Mouse (Mus musculus): ENCODE data around the gene Topors.

Gene Topors

GRCm38 (mm10) chr4:40264321-40264720 is 5.3 kb downstream of the Topors start:
- in situ Hi-C loops (cut with MboI; ENCODE audit: low pct_unique_long_range_greater_than_20kb in 1 of 2, low sequenced_read_pairs in 2 of 2, unreplicated experiment in 1 of 2): no loop called here

GRCm38 (mm10) chr4:40254385-40255103 is 15.1 kb downstream of the Topors start:
- in situ Hi-C loops (cut with MboI; ENCODE audit: low pct_unique_long_range_greater_than_20kb in 1 of 2, low sequenced_read_pairs in 2 of 2, unreplicated experiment in 1 of 2): no loop called here

GRCm38 (mm10) chr4:40253766-40254165 is 15.9 kb downstream of the Topors start:
- in situ Hi-C loops (cut with MboI; ENCODE audit: low pct_unique_long_range_greater_than_20kb in 1 of 2, low sequenced_read_pairs in 2 of 2, unreplicated experiment in 1 of 2): no loop called here

GRCm38 (mm10) chr4:40250984-40251383 is 18.7 kb downstream of the Topors start:
- in situ Hi-C loops (cut with MboI; ENCODE audit: low pct_unique_long_range_greater_than_20kb in 1 of 2, low sequenced_read_pairs in 2 of 2, unreplicated experiment in 1 of 2): no loop called here

GRCm38 (mm10) chr4:40244035-40244434 is 25.6 kb downstream of the Topors start:
- in situ Hi-C loops (cut with MboI; ENCODE audit: low pct_unique_long_range_greater_than_20kb in 1 of 2, low sequenced_read_pairs in 2 of 2, unreplicated experiment in 1 of 2): no loop called here

- in situ Hi-C loops (cut with MboI; ENCODE audit: low pct_unique_long_range_greater_than_20kb in 1 of 2, low sequenced_read_pairs in 2 of 2, unreplicated experiment in 1 of 2): no loop called here
Measured at GRCm38 (mm10) chr4:40243006-40243405, 26.6 kb downstream of the Topors start.

GRCm38 (mm10) chr4:40241928-40242327 is 27.7 kb downstream of the Topors start:
- in situ Hi-C loops (cut with MboI; ENCODE audit: low pct_unique_long_range_greater_than_20kb in 1 of 2, low sequenced_read_pairs in 2 of 2, unreplicated experiment in 1 of 2): no loop called here

GRCm38 (mm10) chr4:40240272-40240744 is 29.3 kb downstream of the Topors start:
- in situ Hi-C loops (cut with MboI; ENCODE audit: low pct_unique_long_range_greater_than_20kb in 1 of 2, low sequenced_read_pairs in 2 of 2, unreplicated experiment in 1 of 2): no loop called here

GRCm38 (mm10) chr4:40239409-40240271 is 30.0 kb downstream of the Topors start, which contains the start of gene Ddx58:
Gene Ddx58 (minus strand): TSS chr4:40239828.
- in situ Hi-C loops (cut with MboI; ENCODE audit: low pct_unique_long_range_greater_than_20kb in 1 of 2, low sequenced_read_pairs in 2 of 2, unreplicated experiment in 1 of 2): no loop called here

- in situ Hi-C loops (cut with MboI; ENCODE audit: low pct_unique_long_range_greater_than_20kb in 1 of 2, low sequenced_read_pairs in 2 of 2, unreplicated experiment in 1 of 2): no loop called here
Measured at GRCm38 (mm10) chr4:40238483-40239408, 30.9 kb downstream of the Topors start.

- in situ Hi-C loops (cut with MboI; ENCODE audit: low pct_unique_long_range_greater_than_20kb in 1 of 2, low sequenced_read_pairs in 2 of 2, unreplicated experiment in 1 of 2): no loop called here
Measured at GRCm38 (mm10) chr4:40236829-40237228, 32.8 kb downstream of the Topors start.

- in situ Hi-C loops (cut with MboI; ENCODE audit: low pct_unique_long_range_greater_than_20kb in 1 of 2, low sequenced_read_pairs in 2 of 2, unreplicated experiment in 1 of 2): no loop called here
Measured at GRCm38 (mm10) chr4:40234256-40234655, 35.4 kb downstream of the Topors start.

GRCm38 (mm10) chr4:40233062-40233664 is 36.5 kb downstream of the Topors start:
- in situ Hi-C loops (cut with MboI; ENCODE audit: low pct_unique_long_range_greater_than_20kb in 1 of 2, low sequenced_read_pairs in 2 of 2, unreplicated experiment in 1 of 2): no loop called here

- in situ Hi-C loops (cut with MboI; ENCODE audit: low pct_unique_long_range_greater_than_20kb in 1 of 2, low sequenced_read_pairs in 2 of 2, unreplicated experiment in 1 of 2): no loop called here
Measured at GRCm38 (mm10) chr4:40229723-40230122, 39.9 kb downstream of the Topors start.

- in situ Hi-C loops (cut with MboI; ENCODE audit: low pct_unique_long_range_greater_than_20kb in 1 of 2, low sequenced_read_pairs in 2 of 2, unreplicated experiment in 1 of 2): no loop called here
Measured at GRCm38 (mm10) chr4:40227886-40228285, 41.8 kb downstream of the Topors start.

- in situ Hi-C loops (cut with MboI; ENCODE audit: low pct_unique_long_range_greater_than_20kb in 1 of 2, low sequenced_read_pairs in 2 of 2, unreplicated experiment in 1 of 2): no loop called here
Measured at GRCm38 (mm10) chr4:40227131-40227530, 42.5 kb downstream of the Topors start.

GRCm38 (mm10) chr4:40226095-40226494 is 43.6 kb downstream of the Topors start:
- in situ Hi-C loops (cut with MboI; ENCODE audit: low pct_unique_long_range_greater_than_20kb in 1 of 2, low sequenced_read_pairs in 2 of 2, unreplicated experiment in 1 of 2): no loop called here

- in situ Hi-C loops (cut with MboI; ENCODE audit: low pct_unique_long_range_greater_than_20kb in 1 of 2, low sequenced_read_pairs in 2 of 2, unreplicated experiment in 1 of 2): no loop called here
Measured at GRCm38 (mm10) chr4:40221876-40222585, 47.6 kb downstream of the Topors start.

All from mouse embryonic stem cell (cell line).